Mouse (Mus musculus) activated CD4-positive, CD25-positive, alpha-beta regulatory T cell, adult 4 months (primary cell): Measurements from ENCODE around the gene Zfp629. TPM values are rescaled to one million over a fixed set of nuclear protein-coding genes. Genes with fewer than 3 reads are reported as not detected.
"Not testable (repeated sequence)": the region's sequence is repeated elsewhere in the genome, so short reads cannot be mapped to it uniquely, and the experiment has no call there.

Source experiments
- ATAC-seq: one replicate; pipeline ENCODE4 v1.8.0; 2017
- polyA plus RNA-seq, 2 experiments: library from polyadenylated mRNA; unstranded; fragments of 100-300 nt; shearing (Covaris generic); gene quantifications; one replicate each; pipeline ENCODE4 v1.2.1; 2017

Zfp629 gene
- under 1 TPM in 1 of 2 experiments, not detected in 1; 0.18 TPM for polyA plus RNA-seq

DNA sequence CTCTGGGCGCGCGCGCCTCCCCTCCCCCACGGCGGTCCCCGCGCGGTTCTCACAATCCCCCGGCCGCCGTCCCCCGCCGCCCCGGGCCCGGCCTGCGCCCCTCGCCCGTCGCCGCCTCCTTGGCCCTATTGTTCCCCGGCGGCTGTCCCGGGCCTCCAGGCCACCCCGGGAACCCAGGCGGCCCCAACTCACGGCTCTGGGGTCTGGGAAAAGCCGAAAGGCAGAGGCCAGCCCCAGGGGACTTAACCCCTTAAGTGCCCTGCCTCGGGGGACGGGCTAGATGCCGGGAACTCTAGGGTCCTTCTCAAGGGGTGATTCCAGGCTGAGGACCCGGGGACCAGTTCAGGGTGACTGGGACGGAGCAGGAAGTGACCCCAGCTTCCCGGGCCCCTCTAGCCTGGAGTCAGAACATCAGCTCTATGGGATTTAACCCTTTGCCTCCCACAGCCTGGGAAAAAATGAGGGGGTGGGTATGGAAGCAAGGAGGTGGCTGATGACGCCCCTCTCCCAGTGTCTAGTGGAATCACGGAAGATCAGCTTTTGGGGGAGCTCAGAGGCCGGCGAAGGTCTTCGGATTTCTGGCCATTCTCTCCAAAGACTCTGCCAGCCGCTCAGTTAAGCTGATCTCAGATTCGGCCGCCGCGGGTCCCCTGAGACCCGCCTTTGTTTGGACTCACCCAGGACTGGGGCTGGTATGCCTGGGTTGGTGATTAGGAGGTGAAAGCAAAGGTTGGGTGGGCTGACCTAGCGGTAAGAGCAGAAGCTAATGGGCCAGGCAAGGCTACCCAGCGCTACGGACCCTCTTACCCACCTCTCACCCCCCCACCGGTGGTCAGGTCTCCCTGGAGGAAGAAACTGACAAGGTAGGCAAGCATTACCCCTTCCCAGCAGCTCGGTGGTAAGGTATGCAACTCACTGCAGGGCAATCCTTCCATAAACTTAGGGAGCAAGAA, at the start of gene Zfp629:
TSS of gene Zfp629 (minus strand) at position 907 of the 953 bp plus-strand sequence.
- no peak for ATAC-seq

DNA sequence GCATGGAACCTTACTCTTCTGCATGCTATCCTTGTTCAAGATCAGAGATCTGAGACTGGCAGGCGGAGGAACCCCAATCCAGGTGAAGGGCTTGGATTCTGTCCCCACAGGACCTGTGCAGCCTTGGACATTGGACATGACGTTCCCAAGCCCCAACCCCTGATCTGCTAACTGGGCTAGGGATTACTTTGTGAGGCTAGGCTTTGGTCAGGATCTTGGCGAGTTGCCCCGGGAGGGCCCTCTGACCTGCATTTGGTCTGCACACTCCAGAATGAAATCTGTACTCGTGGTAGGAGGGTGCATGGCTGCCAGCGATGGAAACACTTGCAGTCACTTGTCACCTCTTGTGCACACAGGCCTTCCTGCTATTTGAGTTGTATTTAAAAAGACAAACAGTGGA, 47.3 kb upstream of the Zfp629 start:
- no peak for ATAC-seq

DNA sequence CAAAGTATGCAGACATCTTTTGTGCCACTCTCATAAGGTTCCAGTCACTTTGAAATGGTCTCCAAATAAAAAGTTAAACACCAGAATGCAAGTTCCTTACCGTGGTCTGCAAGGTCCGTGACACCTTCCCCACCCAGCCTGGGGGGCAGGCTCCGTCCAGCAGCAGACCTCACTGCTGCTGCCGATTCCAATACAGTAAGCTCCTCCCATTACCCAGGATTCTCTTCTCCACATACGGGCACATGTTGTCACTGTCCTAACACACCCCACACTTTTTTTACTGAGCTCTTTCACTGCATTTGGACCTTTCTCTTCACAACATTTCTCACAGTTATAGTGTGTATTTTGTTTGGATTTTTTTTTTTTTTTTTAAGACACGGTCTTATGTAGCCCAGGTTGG, 46.2 kb upstream of the Zfp629 start:
- no peak for ATAC-seq

DNA sequence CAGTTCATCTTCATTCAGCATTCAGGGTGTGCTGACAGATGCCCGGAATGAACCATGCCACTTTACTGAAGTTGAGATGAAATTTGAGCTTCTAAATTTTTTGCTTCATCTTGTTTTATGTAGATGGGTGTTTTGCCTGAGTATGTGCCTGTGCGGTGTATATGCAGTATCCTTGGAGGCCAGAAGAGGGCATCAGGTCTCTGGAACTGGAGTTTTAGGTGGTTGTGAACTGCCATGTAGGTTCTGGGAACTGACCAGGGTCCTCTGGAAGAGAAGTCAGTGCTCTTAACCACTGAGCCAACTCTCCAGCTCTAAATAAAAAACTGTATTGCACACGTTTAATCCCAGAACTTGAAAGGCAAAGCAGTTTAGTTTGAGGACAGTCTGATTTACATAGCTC, 45.3 kb upstream of the Zfp629 start:
- ATAC-seq = no peak

DNA sequence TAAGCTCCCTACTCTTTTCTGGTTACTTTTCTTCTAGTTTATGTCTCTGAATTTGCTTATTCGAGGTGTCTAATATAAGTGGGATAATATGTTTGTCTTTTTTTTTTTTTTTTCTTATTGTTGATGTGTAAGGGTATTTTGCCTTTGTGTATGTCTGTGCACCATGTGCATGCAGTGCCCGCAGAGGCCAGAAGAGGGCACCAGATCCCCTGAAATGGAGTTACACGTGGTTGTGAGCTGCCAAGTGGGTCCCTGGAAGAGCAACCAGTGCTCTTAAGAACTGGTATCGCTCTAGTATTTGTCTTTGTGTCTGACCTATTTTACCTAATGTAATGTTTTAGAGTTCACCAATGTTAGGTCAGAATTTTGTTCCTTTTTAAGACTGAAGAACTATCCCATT, 41.3 kb upstream of the Zfp629 start:
- ATAC-seq = no peak

DNA sequence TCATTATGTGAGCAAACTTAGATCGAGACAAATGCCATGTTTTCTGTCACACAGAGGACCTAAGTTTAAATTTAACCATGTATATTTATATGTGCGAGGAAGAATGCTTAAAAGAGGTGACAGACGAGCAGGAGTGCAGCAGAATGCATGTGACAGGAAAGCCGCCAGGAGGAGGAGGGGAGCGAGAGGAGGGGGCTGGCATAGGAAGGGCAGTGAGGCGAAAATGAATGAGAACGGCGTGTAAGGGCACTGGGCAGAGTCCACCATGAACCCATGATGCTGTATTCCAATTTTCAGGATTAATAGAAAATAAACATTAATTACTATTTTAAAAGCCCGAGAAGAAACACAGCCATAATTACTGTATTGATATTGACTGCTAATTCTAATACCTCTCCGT, 38.7 kb upstream of the Zfp629 start:
- ATAC-seq = no peak

DNA sequence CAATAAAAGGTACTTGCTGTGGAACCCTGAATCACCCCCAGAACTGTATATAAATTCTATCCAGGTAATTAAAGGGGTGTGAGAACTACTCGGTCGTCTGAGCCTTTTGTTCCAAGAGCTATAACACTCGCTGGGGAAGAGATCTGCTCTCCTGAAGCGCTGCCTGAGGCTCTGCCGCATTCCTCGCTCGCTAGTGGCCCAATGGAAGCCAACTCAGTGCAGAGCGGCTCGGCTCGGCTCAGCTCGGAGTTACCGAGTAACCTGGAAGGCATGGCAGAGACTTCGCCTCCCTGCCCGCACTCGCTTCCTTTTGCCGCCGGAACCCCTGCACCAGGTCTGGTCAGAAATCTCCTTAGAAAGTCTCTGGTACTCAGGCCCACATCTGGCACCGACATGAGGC, 36.5 kb upstream of the Zfp629 start:
- no peak for ATAC-seq

DNA sequence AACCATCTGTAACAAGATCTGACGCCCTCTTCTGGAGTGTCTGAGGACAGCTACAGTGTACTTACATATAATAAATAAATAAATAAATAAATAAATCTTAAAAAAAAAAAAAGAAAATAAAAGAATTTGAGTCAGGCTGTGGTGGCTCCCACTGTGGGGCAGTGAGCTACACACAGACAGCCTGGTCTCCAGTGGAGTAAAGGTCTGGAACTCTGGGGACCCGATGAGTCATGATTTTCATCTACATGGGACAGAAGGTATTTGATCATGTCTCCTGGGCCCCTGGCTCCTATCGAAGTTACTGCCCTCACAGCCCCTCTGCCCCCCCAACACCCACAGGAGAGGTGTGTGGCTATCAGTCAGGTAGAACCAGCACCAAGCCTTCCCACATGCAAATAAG, 36.0 kb upstream of the Zfp629 start:
- no peak for ATAC-seq

DNA sequence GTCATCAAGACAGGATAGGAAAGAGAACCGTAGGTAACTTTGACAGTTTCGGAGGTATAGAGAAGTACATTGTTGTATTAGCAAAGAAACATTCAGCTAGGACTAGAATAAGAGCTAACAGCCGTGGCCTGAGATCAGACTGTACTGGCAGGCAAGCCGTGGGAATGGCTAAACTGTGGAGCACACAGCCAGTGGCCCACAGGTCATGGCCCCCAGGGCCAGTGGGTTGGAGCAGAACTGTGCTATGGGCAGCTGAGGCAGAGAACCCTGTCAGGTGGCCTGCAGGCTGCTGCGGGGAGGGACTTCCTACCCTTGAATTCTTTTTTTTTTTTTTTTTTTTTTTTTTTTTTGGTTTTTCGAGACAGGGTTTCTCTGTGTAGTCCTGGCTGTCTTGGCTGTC, 33.6 kb upstream of the Zfp629 start:
- no peak for ATAC-seq

DNA sequence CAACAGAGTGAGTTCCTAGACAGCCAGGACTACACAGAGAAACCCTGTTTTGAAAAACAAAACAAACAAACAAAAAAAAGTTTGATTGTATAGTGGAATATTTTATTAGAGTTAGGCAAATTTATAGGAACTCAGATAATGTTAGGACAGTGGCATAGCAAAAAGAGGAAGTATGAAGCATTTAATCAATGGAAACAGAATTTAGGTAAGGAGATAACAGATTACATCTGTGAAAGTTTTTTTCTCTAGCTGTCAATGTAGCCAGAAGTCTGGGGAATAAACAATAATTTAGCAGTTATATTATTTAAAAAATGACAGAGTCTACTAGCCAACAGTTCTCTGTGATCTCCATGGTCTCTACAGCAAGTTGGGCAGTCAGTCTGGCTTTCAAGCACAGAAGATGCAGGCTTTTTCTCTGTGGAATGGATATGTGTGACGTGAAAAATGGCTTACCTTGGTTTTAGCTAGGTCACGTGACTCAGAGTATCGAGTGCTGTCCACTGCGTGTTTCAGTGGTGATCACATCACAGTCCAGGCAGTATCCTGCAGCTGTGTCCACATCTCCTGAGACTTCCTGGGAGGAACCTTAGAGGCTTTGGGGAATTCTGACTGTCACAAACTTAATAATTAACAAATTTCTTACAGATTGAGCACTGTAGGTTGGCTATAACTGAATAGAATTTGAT, 33.1 kb upstream of the Zfp629 start:
- ATAC-seq = no peak

DNA sequence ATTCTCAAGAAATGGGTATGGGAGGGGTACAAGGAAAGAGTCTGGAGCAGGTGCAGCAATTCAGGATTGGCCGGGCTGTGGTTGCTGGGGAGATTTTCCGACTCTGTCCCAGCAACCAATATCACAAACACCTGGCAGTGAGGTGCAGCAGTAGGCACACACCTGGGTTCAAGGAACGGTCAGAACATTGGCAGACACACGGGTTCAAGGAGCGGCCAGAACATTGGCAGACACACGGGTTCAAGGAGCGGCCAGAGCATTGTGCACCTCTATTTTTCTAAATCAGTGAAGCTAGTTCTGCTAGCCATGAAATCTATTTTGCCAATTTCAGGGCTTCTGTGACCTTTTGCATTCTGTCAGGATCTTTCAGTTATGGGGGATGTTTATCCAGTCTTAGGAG, 32.0 kb upstream of the Zfp629 start:
- not testable (repeated sequence) for ATAC-seq

DNA sequence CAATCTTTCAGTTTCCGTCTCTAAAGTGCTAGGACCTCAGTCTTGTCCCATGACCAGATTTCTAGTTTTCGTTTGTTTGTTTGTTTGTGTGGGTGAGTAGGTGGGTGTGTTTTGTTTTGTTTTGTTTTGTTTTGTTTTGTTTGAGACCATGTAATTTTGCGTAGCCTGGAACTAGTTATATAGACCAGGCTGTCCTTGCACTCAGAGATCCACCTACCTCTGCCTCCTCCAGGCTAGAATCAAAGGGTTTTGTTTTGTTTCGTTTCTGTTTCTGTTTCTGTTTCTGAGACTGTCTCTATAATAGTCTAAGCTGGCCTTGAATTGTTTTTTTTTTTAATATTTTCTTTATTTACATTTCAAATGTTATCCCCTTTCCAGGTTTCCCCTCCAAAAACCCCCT, 30.8 kb upstream of the Zfp629 start:
- peak; percentile 77 for ATAC-seq

DNA sequence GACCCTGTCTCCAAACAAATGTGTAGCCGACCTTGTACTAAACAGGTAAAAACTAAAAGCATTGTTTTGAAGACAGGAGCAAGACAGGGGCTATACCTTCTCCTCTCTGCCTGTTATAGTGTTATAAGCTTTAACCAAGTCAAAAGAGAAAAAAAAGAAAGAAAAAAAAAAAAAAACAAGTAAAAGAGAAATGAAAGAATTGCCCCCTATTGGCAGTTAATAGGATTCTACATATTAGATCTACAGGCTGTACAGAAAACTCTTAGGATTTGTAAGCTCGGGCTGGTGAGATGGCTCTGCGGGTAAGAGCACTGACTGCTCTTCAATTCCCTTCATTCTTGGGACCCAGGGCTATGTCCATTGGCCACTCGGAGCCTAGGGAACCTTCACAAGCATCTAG, 26.7 kb upstream of the Zfp629 start:
- no peak for ATAC-seq

DNA sequence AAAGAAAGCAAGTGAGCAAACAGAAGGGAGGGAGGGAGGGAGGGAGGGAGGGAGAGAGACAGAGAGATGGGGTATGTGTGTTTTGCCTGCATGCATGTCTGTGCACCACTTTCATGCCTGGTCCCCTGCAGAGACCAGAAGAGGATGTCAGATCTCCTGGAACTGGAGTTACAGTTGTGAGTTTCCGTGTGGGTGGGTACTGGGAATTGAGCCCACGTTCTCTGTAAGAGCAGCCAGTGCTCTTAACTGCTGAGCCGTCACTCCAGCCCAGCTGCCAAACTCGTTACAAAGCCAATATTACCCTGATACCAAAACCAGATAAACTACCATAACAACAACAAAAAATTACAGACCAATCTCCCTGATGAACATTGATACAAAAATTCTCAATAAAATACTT, 25.7 kb upstream of the Zfp629 start:
- ATAC-seq = no peak

DNA sequence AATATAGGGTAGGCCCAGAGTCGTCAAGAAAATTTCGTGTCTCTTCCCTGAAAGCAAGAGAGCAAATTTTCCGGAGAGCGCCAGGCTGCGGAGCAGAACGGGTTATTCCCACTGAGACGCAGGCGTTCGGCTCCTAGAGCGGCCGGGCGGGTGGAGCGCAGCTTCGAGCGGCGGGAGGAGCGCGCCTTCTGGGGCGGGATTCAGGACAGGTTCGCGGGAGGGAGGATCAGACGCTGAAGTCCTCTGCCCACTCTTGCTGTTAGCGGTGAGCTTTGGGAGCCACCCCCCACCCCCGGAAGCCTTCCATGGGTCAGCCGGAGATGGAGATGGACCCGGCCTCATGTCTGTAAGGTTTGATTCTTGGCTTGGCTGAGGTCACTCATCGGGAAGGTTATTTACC, 21.4 kb upstream of the Zfp629 start:
- ATAC-seq = no peak

DNA sequence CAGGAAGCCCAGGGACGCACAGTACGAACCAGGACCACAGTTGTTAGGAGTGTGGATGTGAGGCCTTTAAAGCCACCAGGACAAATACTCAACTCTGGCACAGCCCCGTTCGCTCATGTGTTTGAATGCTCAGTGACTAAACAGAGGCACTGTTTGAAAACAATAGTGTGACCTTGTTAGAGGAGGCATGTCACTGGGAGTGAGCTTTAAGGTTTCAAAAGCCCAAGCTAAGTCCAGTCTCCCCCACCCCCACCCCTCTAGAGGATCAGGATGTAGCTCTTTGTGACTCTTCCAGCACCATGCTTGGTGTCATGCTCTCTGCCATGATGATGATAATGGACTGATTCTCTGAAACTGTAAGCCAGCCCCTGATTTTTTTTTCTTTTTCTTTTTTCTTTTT, 15.8 kb upstream of the Zfp629 start:
- ATAC-seq = no peak

DNA sequence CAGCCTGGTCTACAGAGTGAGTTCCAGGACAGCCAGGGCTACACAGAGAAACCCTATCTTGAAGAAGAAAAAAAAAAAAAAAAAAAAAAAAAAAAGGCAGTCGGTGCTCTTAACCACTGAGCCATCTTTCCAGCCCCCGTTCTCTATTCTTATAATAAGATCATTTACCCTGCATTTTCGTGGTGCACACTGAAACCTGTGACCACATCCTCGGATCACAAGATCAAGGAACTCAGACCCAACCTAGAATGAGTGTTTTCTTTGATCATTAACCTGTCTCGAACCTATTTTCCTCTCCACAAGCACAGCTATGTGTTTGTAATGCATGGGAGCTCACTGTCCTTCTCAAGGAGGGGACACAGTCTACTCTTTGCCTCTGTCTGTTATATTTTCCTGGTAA, 13.0 kb upstream of the Zfp629 start:
- peak; percentile 97 for ATAC-seq

DNA sequence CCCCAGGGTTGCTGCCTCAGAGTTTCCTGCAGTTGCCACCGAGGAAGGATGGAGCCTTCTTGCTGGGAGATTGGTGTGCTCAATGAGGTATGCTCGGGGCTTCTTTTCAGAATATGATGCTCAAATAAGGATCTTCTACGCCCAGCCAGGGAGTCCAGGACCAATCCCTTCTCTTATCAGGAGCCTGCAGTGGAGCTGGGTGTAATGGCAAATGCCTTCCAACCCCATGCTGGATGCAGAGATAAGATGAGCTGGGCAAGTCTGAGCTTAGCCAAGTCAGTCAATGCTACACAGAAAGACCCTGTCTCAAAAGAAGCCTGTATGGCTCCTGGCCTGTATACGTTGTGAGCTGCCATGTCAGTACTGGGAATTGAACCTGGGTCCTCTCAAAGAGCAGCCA, 10.9 kb upstream of the Zfp629 start:
- no peak for ATAC-seq

DNA sequence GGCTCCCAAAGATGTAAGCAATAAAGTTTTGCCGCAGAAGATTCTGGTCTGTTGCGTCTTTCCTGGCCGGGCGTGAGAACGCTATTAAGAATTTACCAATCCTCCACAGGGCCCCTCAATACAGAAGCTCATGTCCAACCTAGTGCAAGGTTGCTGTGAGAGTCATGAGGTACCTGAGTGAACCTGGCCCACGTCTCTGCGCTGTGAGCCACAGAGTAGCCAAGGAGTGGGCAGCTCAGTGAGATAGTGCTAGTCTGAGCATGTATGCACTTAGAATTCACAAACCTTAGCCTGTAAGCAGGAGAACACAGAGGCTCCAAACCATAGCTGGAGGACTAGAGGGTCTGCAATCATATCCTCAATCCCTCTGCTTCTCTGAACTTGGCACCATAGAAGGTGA, 10.4 kb upstream of the Zfp629 start:
- no peak for ATAC-seq

DNA sequence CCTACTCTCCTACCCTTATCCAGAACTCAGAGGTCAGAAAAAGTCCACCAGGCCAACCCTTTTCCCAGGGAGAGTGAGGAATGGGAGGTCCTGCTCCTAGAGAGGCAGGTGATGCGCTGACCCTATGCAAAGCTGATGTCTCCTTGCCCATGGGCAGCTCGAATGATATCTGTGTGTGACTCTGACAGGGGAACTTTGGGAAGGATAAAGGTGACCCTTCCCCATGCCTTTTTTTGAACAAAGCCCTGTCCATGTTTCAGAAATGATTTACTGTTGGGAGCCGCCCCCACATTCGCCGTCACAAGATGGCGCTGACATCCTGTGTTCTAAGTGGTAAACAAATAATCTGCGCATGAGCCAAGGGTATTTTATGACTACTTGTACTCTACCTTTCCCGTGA, 2.8 kb upstream of the Zfp629 start:
- ATAC-seq = not testable (repeated sequence)

DNA sequence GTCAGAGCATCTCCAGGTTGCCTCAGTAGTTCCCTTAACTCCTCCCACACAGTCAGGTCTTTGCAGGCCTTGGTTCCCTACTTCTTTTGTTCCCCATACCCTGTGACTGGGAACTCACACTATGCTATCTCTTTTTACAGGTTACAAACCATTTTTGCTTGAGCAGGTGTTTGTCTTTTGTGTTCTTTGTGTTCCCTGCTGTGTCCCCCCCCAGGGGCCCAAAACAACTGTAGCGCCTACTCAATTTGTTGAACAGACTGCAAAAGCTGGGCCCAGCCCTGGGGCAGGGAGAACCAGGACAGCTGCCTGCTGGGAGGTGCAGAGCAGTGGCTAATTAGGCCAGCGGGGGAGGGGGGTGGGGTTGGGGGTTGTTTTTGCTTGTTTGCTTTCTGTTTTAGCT, 2.4 kb upstream of the Zfp629 start:
- ATAC-seq = no peak

DNA sequence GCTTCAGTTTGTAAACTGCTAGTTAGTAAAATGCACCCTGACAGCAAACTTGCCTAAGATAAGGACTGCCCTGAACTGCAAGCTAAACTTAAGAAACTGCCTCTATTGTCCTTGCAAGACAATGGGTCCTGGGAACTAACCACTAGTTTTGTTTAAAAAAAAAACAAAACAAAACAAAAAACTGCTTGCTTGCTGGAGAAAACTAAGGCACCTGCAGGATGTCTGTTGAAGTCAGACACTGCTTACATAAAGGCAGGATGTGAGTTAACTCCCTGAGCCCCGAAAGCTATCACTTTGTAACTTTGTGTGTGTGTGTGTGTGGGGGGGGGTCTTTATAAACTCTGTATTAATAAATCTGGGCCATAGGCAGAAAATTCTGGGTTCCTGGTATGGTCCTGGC, 1.3 kb upstream of the Zfp629 start:
- no peak for ATAC-seq

DNA sequence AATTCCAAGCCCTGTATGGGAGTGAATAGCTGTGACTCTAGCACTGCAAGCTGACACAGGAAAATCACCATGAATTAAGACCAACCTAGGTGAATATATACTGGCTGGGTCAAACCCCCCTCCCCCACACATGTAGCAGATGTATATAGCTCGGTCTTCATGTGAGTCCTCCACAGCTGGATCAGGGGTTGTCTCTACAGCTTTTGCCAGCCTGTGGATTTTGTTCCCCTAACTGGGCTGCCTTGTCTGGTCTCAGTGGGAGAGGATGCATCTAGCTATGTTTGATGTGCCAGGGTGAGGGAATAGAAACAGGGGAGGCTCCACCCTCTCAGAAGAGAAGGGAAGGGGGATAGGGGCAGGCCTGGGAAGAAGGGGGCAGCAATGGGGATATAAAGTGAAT, 739 bp upstream of the Zfp629 start:
- ATAC-seq = no peak

DNA sequence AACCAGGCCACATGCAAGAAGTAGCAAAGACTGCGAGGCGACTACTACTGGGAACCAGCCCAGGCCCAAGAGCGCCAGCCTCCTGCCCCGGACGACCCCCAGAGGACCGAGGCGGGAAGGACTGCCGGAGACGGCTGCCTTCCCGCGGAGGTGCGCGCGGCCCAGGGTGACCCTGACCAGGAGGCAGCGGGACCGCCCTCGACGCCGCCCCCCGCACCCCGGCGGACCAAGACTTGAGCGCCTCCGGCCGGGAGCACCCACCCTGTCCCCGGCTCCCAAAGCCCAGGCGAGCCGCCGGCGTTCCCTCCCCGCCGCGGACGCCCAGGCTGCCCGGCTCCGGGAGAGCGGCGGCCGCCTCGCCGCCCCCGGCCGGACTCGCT, 1.1 kb downstream of the Zfp629 start:
- no peak for ATAC-seq
